Mouse (Mus musculus) brain, embryonic 14.5 days (tissue): ENCODE data around the gene Ppig. TPM values are rescaled to one million over a fixed set of nuclear protein-coding genes. Genes with fewer than 3 reads are reported as not detected.

Experiments used
- DNase-seq: peaks from one replicate; pipeline ENCODE4 v3.0.0-alpha.2; 2011; ENCODE audit warnings: low read depth
- CTCF ChIP-seq: fragments of 200-500 bp; IDR thresholded peaks from 2 replicates; pipeline ENCODE4 v1.5.1; 2012; ENCODE audit warnings: inconsistent platforms, mild to moderate bottlenecking, moderate library complexity, borderline replicate concordance; ENCODE audit not compliant: insufficient read depth, insufficient read length; ENCODE audit errors: extremely low read depth
- POLR2A ChIP-seq: fragments of 200-500 bp; IDR thresholded peaks from 2 replicates; pipeline ENCODE4 v1.6.1; 2012; ENCODE audit warnings: mild to moderate bottlenecking, inconsistent platforms, borderline replicate concordance; ENCODE audit not compliant: poor library complexity, insufficient read depth, insufficient read length, severe bottlenecking; ENCODE audit errors: extremely low read depth
- polyA plus RNA-seq: library from polyadenylated mRNA; depleted of rRNA; stranded (reverse); fragments of >200 nt; gene quantifications from 2 replicates; pipeline ENCODE4 v1.2.3, GENCODE M21; 2012

Gene Ppig
- polyA plus RNA-seq, 1 experiment: 24.2 TPM

- TF ChIP-seq POLR2A (no peak), CTCF (no peak)
- DNase-seq: no peak
Observed at GRCm38 (mm10) chr2:69700446-69700845, 21.9 kb upstream of the Ppig start.

- DNase-seq: peak; percentile 1
- TF ChIP-seq POLR2A (no peak), CTCF (no peak)
Observed at GRCm38 (mm10) chr2:69712171-69712570, 10.2 kb upstream of the Ppig start.

GRCm38 (mm10) chr2:69712981-69713625 lies 9.2 kb upstream of the Ppig start, which contains the start of gene Fastkd1:
TSS of gene Fastkd1 (minus strand) at chr2:69713516.
- peak; percentile 96 for DNase-seq
- TF ChIP-seq POLR2A: peak; percentile 31; the same call in 1 of the 2 replicates
- TF ChIP-seq CTCF: no peak

GRCm38 (mm10) chr2:69713626-69714014 lies 8.7 kb upstream of the Ppig start:
- TF ChIP-seq CTCF (no peak), POLR2A (no peak)

GRCm38 (mm10) chr2:69714126-69714525 lies 8.2 kb upstream of the Ppig start:
- no peak for TF ChIP-seq CTCF
- no peak for TF ChIP-seq POLR2A
- no peak for DNase-seq

More at GRCm38 (mm10) chr2:69713626-69714014, 8.7 kb upstream of the Ppig start:
- no peak for DNase-seq

- DNase-seq: no peak
- no peak for TF ChIP-seq POLR2A
- no peak for TF ChIP-seq CTCF
Observed at GRCm38 (mm10) chr2:69716483-69716882, 5.9 kb upstream of the Ppig start.

- DNase-seq: no peak
- TF ChIP-seq POLR2A (no peak), CTCF (no peak)
Observed at GRCm38 (mm10) chr2:69719121-69719520, 3.2 kb upstream of the Ppig start.

GRCm38 (mm10) chr2:69722650-69723518 lies 539 bp downstream of the Ppig start:
- TF ChIP-seq POLR2A (no peak; the same call in 1 of the 2 replicates), CTCF (no peak)
- peak; percentile 98 for DNase-seq

GRCm38 (mm10) chr2:69723519-69723825 lies 1.1 kb downstream of the Ppig start:
- no peak for TF ChIP-seq CTCF
- no peak for TF ChIP-seq POLR2A
- no peak for DNase-seq

- TF ChIP-seq POLR2A (no peak), CTCF (peak; percentile 12; the same call in 1 of the 2 replicates)
- DNase-seq: no peak
Observed at GRCm38 (mm10) chr2:69745091-69745490, 22.7 kb downstream of the Ppig start.

- TF ChIP-seq CTCF: no peak
- TF ChIP-seq POLR2A: no peak
- DNase-seq: peak; percentile 40
Observed at GRCm38 (mm10) chr2:69760980-69761379, 38.6 kb downstream of the Ppig start.

- TF ChIP-seq POLR2A (no peak), CTCF (no peak)
- no peak for DNase-seq
Observed at GRCm38 (mm10) chr2:69763340-69763739, 41.0 kb downstream of the Ppig start.

- TF ChIP-seq CTCF (no peak), POLR2A (no peak)
- no peak for DNase-seq
Observed at GRCm38 (mm10) chr2:69764716-69765115, 42.4 kb downstream of the Ppig start.
